Mouse (Mus musculus) limb, embryonic 14.5 days (tissue): ENCODE measurements around the gene Syne2. TPM values are rescaled to one million over a fixed set of nuclear protein-coding genes. Genes with fewer than 3 reads are reported as not detected.

ENCODE experiments used
- ATAC-seq: fragments of 200-750 bp; cut with Nextera tagmentation; 2 replicates; pipeline ENCODE4 v1.8.0; 2017; ENCODE audit warnings: low read depth, moderate number of reproducible peaks, moderate TSS enrichment; ENCODE audit not compliant: low FRiP score
- DNase-seq: peaks from one replicate; pipeline ENCODE4 v3.0.0-alpha.2; 2015; ENCODE audit warnings: low spot score
- H3K27ac ChIP-seq: fragments of 300-500 bp; sonication (generic); replicated peaks from 2 replicates; pipeline ENCODE4 v1.5.1; 2014; ENCODE audit warnings: low read depth, mild to moderate bottlenecking, low read length, moderate library complexity, mixed read lengths
- H3K27me3 ChIP-seq: fragments of 300-500 bp; sonication (generic); 2 replicates; pipeline ENCODE4 v1.6.1; 2014; ENCODE audit warnings: low read length, mixed read lengths; ENCODE audit not compliant: control insufficient read depth, insufficient read depth
- H3K36me3 ChIP-seq: fragments of 300-500 bp; sonication (generic); 2 replicates; pipeline ENCODE4 v1.6.1; 2014; ENCODE audit warnings: mild to moderate bottlenecking, low read length, moderate library complexity, mixed read lengths; ENCODE audit not compliant: control insufficient read depth, insufficient read depth
- H3K4me1 ChIP-seq: fragments of 300-500 bp; sonication (generic); 2 replicates; pipeline ENCODE4 v1.6.1; 2014; ENCODE audit warnings: antibody characterized with exemption, low read length, mixed read lengths; ENCODE audit not compliant: control insufficient read depth, insufficient read depth
- H3K4me2 ChIP-seq: fragments of 300-500 bp; sonication (generic); replicated peaks from 2 replicates; pipeline ENCODE4 v1.6.1; 2014; ENCODE audit warnings: low read depth, mild to moderate bottlenecking, low read length, moderate library complexity; ENCODE audit not compliant: severe bottlenecking
- H3K4me3 ChIP-seq: fragments of 300-500 bp; sonication (generic); replicated peaks from 2 replicates; pipeline ENCODE4 v1.5.1; 2014; ENCODE audit warnings: low read length
- H3K9ac ChIP-seq: fragments of 300-500 bp; sonication (generic); 2 replicates; pipeline ENCODE4 v1.6.1; 2014; ENCODE audit warnings: mild to moderate bottlenecking, low read depth, low read length, moderate library complexity; ENCODE audit not compliant: severe bottlenecking
- H3K9me3 ChIP-seq: fragments of 300-500 bp; sonication (generic); 2 replicates; pipeline ENCODE4 v1.6.1; 2016; ENCODE audit warnings: low read length; ENCODE audit not compliant: control insufficient read depth
- POLR2A ChIP-seq: fragments of 200-500 bp; IDR thresholded peaks from 2 replicates; pipeline ENCODE4 v1.8.0; 2012; ENCODE audit warnings: inconsistent platforms, mild to moderate bottlenecking, moderate library complexity, borderline replicate concordance; ENCODE audit not compliant: insufficient read depth, insufficient read length; ENCODE audit errors: extremely low read depth
- whole genome bisulfite sequencing: fragments of 180-500 bp; shearing (Covaris S2); extraction: QIAGEN DNeasy Blood & Tissue Kit; methylation state at CpG from one replicate; pipeline ENCODE4 v1.1.7; 2014; 5-methylcytosine and 5-hydroxymethylcytosine counted together
- polyA plus RNA-seq, 2 experiments: library from polyadenylated mRNA; depleted of rRNA in 1 of 2; stranded (reverse) in 1 of 2; unstranded in 1 of 2; fragments of >200 nt; fragmentation: Nextera tagmentation in 1 of 2; extraction: Ambion mirVana in 1 of 2; gene quantifications; 2 replicates each; pipeline versions ENCODE4 v1.2.1 to v1.2.3; 2012 to 2014

Gene Syne2
- polyA plus RNA-seq, 2 experiments: 41.5 to 48.0 TPM

DNA sequence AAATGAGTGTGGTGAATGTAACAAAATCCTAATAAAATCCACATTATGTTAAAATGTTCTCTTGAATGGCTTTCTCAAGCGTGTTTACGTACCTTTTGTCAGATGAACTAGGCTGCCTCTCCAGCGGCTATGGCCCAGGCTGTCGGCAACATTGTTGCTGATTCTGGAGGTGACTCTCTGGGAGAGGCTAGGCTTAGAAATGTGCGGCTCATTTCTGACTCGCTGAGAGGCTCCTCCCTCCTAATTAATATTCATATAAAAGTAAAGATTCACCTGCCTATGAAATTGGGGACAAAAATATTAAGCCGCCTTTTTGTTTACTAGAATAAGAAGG, 77.0 kb downstream of the Syne2 start:
- DNase-seq (no peak), ATAC-seq (no peak)
- 83% methylated on average over 7 of the region's 7 CpGs for WGBS
- H3K4me2 ChIP-seq: no peak overlapping the region
- H3K9me3 ChIP-seq: no peaks in the 10 kb centered on the region
- H3K4me3 ChIP-seq: no peak overlapping the region
- no peak for TF ChIP-seq POLR2A
- H3K4me1 ChIP-seq: no peaks in the 10 kb centered on the region
- H3K36me3 ChIP-seq: peaks cover 35% of the 10 kb centered on the region
- no peaks in the 10 kb centered on the region for H3K27me3 ChIP-seq
- no peak overlapping the region for H3K9ac ChIP-seq
- no peak overlapping the region for H3K27ac ChIP-seq

DNA sequence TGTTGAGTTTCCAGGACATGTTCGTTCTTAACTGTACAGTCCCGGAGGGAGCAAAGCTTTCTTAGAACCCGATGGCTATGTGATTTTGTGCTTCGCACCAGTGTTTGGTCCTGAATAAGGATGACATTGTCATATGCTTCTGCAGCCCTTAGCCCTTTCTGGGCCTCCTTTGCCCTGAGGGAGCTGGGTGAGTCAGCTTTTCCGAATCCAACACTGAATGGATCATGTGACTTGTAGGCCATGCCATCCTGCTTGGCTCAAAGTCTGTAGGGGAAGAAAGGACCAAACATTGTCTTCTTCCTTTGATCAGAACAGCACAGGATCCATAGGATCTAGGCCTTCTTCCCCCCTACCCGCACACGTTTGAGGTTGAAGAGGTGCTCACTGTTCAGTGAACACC, 79.9 kb downstream of the Syne2 start:
- 82% methylated on average over 7 of the region's 7 CpGs for WGBS
- no peak overlapping the region for H3K27ac ChIP-seq
- ATAC-seq (no peak), DNase-seq (no peak)
- no peaks in the 10 kb centered on the region for H3K4me1 ChIP-seq
- H3K4me3 ChIP-seq: no peak overlapping the region
- no peak overlapping the region for H3K4me2 ChIP-seq
- no peak for TF ChIP-seq POLR2A
- H3K36me3 ChIP-seq: peaks cover 35% of the 10 kb centered on the region
- no peaks in the 10 kb centered on the region for H3K27me3 ChIP-seq
- no peak overlapping the region for H3K9ac ChIP-seq
- no peaks in the 10 kb centered on the region for H3K9me3 ChIP-seq

GRCm38 (mm10) chr12:75901721-75902120, 83.8 kb downstream of the Syne2 start:
- H3K27me3 ChIP-seq: no peaks in the 10 kb centered on the region
- H3K9ac ChIP-seq: no peak overlapping the region
- WGBS: 94% methylated on average over 9 of the region's 9 CpGs
- H3K27ac ChIP-seq: no peak overlapping the region
- H3K4me2 ChIP-seq: no peak overlapping the region
- H3K4me1 ChIP-seq: no peaks in the 10 kb centered on the region
- DNase-seq (no peak), ATAC-seq (no peak)
- H3K36me3 ChIP-seq: peaks cover 42% of the 10 kb centered on the region
- no peak overlapping the region for H3K4me3 ChIP-seq
- no peaks in the 10 kb centered on the region for H3K9me3 ChIP-seq
- no peak for TF ChIP-seq POLR2A

- Histone ChIP-seq H3K36me3 (peaks cover 36% of the 10 kb centered on the region), H3K4me3 (no peak overlapping the region), H3K9ac (no peak overlapping the region), H3K9me3 (no peaks in the 10 kb centered on the region), H3K27me3 (no peaks in the 10 kb centered on the region), H3K4me1 (no peaks in the 10 kb centered on the region), H3K27ac (no peak overlapping the region), H3K4me2 (no peak overlapping the region)
- no peak for DNase-seq
- TF ChIP-seq POLR2A: no peak
- 95% methylated on average over 11 of the region's 11 CpGs for WGBS
- ATAC-seq: no peak
Measured at GRCm38 (mm10) chr12:75904068-75904467, 86.1 kb downstream of the Syne2 start.

- WGBS: 89% methylated on average over 7 of the region's 7 CpGs
- H3K9me3 ChIP-seq: no peaks in the 10 kb centered on the region
- DNase-seq (no peak), ATAC-seq (no peak)
- no peaks in the 10 kb centered on the region for H3K27me3 ChIP-seq
- TF ChIP-seq POLR2A: no peak
- H3K4me3 ChIP-seq: no peak overlapping the region
- no peak overlapping the region for H3K27ac ChIP-seq
- no peaks in the 10 kb centered on the region for H3K4me1 ChIP-seq
- H3K4me2 ChIP-seq: no peak overlapping the region
- H3K9ac ChIP-seq: no peak overlapping the region
- H3K36me3 ChIP-seq: peaks cover 45% of the 10 kb centered on the region
Measured at GRCm38 (mm10) chr12:75905304-75905703, 87.4 kb downstream of the Syne2 start.

DNA sequence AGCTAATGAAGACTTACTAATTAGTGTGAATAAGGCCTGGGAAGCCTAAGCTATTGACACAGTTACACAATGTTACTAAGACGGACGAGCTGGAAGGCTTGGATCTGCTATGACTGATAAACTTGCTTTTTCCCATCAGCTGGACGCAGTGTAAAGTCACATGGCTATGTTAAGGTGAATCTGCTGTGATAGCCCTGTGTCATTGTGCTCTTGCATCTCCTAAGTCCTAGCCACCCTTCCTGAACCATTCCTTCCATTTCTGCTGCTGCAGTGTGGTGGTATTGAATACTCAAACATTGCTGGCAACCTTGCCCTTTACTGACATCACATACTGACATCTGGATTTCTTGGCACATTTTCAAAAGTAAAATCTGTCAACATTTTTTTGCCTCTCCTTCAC, 90.5 kb downstream of the Syne2 start:
- Histone ChIP-seq H3K4me3 (no peak overlapping the region), H3K4me2 (no peak overlapping the region), H3K36me3 (peaks cover 64% of the 10 kb centered on the region), H3K27me3 (no peaks in the 10 kb centered on the region), H3K27ac (no peak overlapping the region), H3K9me3 (no peaks in the 10 kb centered on the region), H3K4me1 (no peaks in the 10 kb centered on the region), H3K9ac (no peak overlapping the region)
- TF ChIP-seq POLR2A: no peak
- 97% methylated on average over 3 of the region's 3 CpGs for WGBS
- DNase-seq (no peak), ATAC-seq (no peak)
